In genomic region chr7:101455141-101455540, GRCm38 (mm10) we compare ENCODE assay signal across 19 mouse cellular contexts. TPM values are rescaled to one million over a fixed set of nuclear protein-coding genes. Genes with fewer than 3 reads are reported as not detected.
DNase-seq lines count a peak whose midpoint lies in the region; ATAC-seq and TF ChIP-seq lines count a peak whose summit lies in the region.
"Had no signal": no experiment of that assay in that cellular context is flagged by ENCODE, and none has a peak within 500 bp of the region (broad histone marks: within the 10 kb centered on the region; RNA-seq: fewer than 3 reads in every experiment).

No protein-coding gene starts in this region.

- H3K4me2 ChIP-seq in hindbrain, embryonic 16.5 days (ENCODE audit: low read length), result no peak overlapping the region
- no peak overlapping the region for H3K4me2 ChIP-seq in hindbrain, embryonic 11.5 days (replicated peaks; ENCODE audit: low read depth, low read length)
- no peak overlapping the region for H3K4me2 ChIP-seq in midbrain, postnatal 0 days (ENCODE audit: low read depth, low read length, poor library complexity, severe bottlenecking)
- H3K4me2 ChIP-seq in midbrain, embryonic 11.5 days, result no peak overlapping the region
- H3K4me2 ChIP-seq: heart, embryonic 13.5 days; midbrain, embryonic 12.5 days had no signal

- DNase-seq in cerebellum, postnatal 10 days, result peak; percentile 91 to 94
- DNase-seq in cerebellum, adult 8-10 months, result no peak
- DNase-seq in hindbrain, embryonic 11.5 days (ENCODE audit: low spot score), result no peak
- peak; percentile 49 for DNase-seq in midbrain, postnatal 0 days (ENCODE audit: low spot score)
- no peak for DNase-seq in midbrain, embryonic 11.5 days (ENCODE audit: low spot score, missing footprints)
- no peak for DNase-seq in frontal cortex, postnatal 36 days (ENCODE audit: low spot score in 2 of 2)
- DNase-seq: gastrocnemius, postnatal 10 days; lung, adult 2 months; right cerebral cortex, postnatal 4 days; thymus, postnatal 4 days had no signal

- H3K9ac ChIP-seq in hindbrain, embryonic 16.5 days (ENCODE audit: low read depth, low read length), result no peak overlapping the region
- H3K9ac ChIP-seq in hindbrain, embryonic 11.5 days (ENCODE audit: low read depth, low read length), result no peak overlapping the region
- no peak overlapping the region for H3K9ac ChIP-seq in midbrain, postnatal 0 days (replicated peaks; ENCODE audit: low read length, poor library complexity, severe bottlenecking)
- H3K9ac ChIP-seq in midbrain, embryonic 11.5 days (ENCODE audit: low read length), result no peak overlapping the region
- H3K9ac ChIP-seq: heart, embryonic 13.5 days; midbrain, embryonic 12.5 days had no signal

- no peaks in the 10 kb centered on the region for H3K9me3 ChIP-seq in hindbrain, embryonic 16.5 days (ENCODE audit: control insufficient read depth, low read length)
- no peaks in the 10 kb centered on the region for H3K9me3 ChIP-seq in hindbrain, embryonic 11.5 days (ENCODE audit: control insufficient read depth, low read length)
- H3K9me3 ChIP-seq in midbrain, postnatal 0 days (ENCODE audit: low read length), result no peaks in the 10 kb centered on the region
- H3K9me3 ChIP-seq in midbrain, embryonic 11.5 days (ENCODE audit: control insufficient read depth, low read length), result no peaks in the 10 kb centered on the region
- H3K9me3 ChIP-seq: heart, embryonic 13.5 days; midbrain, embryonic 12.5 days had no signal

- WGBS in hindbrain, embryonic 16.5 days, result 53% methylated on average over 6 of the region's 6 CpGs
- WGBS in hindbrain, embryonic 11.5 days, result 86% methylated on average over 6 of the region's 6 CpGs
- WGBS in midbrain, postnatal 0 days, result 85% methylated on average over 6 of the region's 6 CpGs
- WGBS in midbrain, embryonic 11.5 days, result 86% methylated on average over 6 of the region's 6 CpGs
- 57% methylated on average over 6 of the region's 6 CpGs for WGBS in olfactory bulb, adult 2 months

- TF ChIP-seq CTCF in midbrain, postnatal 0 days (IDR thresholded peaks at IDR 0.05), result no peak
- TF ChIP-seq CTCF in olfactory bulb, adult 2 months (IDR thresholded peaks at IDR 0.05; ENCODE audit: insufficient read depth, low read depth, low read length), result no peak

- peak; percentile 10; the same call in 1 of the 2 replicates for ATAC-seq in hindbrain, embryonic 16.5 days
- no peak for ATAC-seq in hindbrain, embryonic 11.5 days (ENCODE audit: low FRiP score)
- ATAC-seq in midbrain, postnatal 0 days (ENCODE audit: low FRiP score), result no peak
- ATAC-seq in midbrain, embryonic 11.5 days (ENCODE audit: low FRiP score), result no peak
- ATAC-seq: intestine, embryonic 16.5 days had no signal

- no peaks in the 10 kb centered on the region for H3K36me3 ChIP-seq in hindbrain, embryonic 16.5 days (ENCODE audit: control insufficient read depth, insufficient read depth, low read length)
- no peaks in the 10 kb centered on the region for H3K36me3 ChIP-seq in hindbrain, embryonic 11.5 days (ENCODE audit: control insufficient read depth, insufficient read depth, low read length)
- no peaks in the 10 kb centered on the region for H3K36me3 ChIP-seq in midbrain, postnatal 0 days (ENCODE audit: insufficient read depth, low read length)
- no peaks in the 10 kb centered on the region for H3K36me3 ChIP-seq in midbrain, embryonic 11.5 days (ENCODE audit: control insufficient read depth, insufficient read depth, low read length)
- H3K36me3 ChIP-seq: heart, embryonic 13.5 days; midbrain, embryonic 12.5 days had no signal

- H3K4me3 ChIP-seq in hindbrain, embryonic 16.5 days (ENCODE audit: low read length), result no peak overlapping the region
- no peak overlapping the region for H3K4me3 ChIP-seq in hindbrain, embryonic 11.5 days (ENCODE audit: low read depth, low read length)
- H3K4me3 ChIP-seq in midbrain, postnatal 0 days (ENCODE audit: low read depth, low read length), result no peak overlapping the region
- no peak overlapping the region for H3K4me3 ChIP-seq in midbrain, embryonic 11.5 days (ENCODE audit: low read depth, low read length)
- H3K4me3 ChIP-seq in olfactory bulb, adult 2 months (ENCODE audit: insufficient read depth, low read depth, low read length), result no peak overlapping the region
- H3K4me3 ChIP-seq: heart, embryonic 13.5 days; midbrain, embryonic 12.5 days had no signal

- H3K27me3 ChIP-seq in hindbrain, embryonic 16.5 days (replicated peaks; ENCODE audit: control insufficient read depth, insufficient read depth, low read length), result no peaks in the 10 kb centered on the region
- peaks cover 8% of the 10 kb centered on the region for H3K27me3 ChIP-seq in hindbrain, embryonic 11.5 days (ENCODE audit: control insufficient read depth, insufficient read depth, low read length)
- 0 out of 2 replicates have a peak, but pooled peaks cover 5% of the 10 kb centered on the region for H3K27me3 ChIP-seq in midbrain, postnatal 0 days (ENCODE audit: insufficient read depth, low read length)
- peaks cover 5% of the 10 kb centered on the region; the same call in 1 of the 2 replicates for H3K27me3 ChIP-seq in midbrain, embryonic 11.5 days (ENCODE audit: control insufficient read depth, insufficient read depth, low read length)

- H3K27ac ChIP-seq in hindbrain, embryonic 16.5 days (ENCODE audit: low read depth, low read length), result no peak overlapping the region
- no peak overlapping the region for H3K27ac ChIP-seq in hindbrain, embryonic 11.5 days (ENCODE audit: low read depth, low read length)
- H3K27ac ChIP-seq in midbrain, postnatal 0 days (ENCODE audit: low read depth, low read length), result no peak overlapping the region
- H3K27ac ChIP-seq in midbrain, embryonic 11.5 days (ENCODE audit: low read depth, low read length), result no peak overlapping the region
- H3K27ac ChIP-seq in olfactory bulb, adult 2 months (ENCODE audit: insufficient read depth, low read depth, low read length), result peak overlapping the region; percentile 28; the same call in 1 of the 2 replicates
- H3K27ac ChIP-seq: heart, embryonic 13.5 days; midbrain, embryonic 12.5 days had no signal

- H3K4me1 ChIP-seq in hindbrain, embryonic 16.5 days (ENCODE audit: control insufficient read depth, insufficient read depth, low read depth, low read length), result peaks cover 13% of the 10 kb centered on the region
- H3K4me1 ChIP-seq in hindbrain, embryonic 11.5 days (replicated peaks; ENCODE audit: control insufficient read depth, insufficient read depth, low read length), result no peaks in the 10 kb centered on the region; the same call in 1 of the 2 replicates
- no peaks in the 10 kb centered on the region for H3K4me1 ChIP-seq in midbrain, postnatal 0 days (ENCODE audit: insufficient read depth, low read length)
- no peaks in the 10 kb centered on the region for H3K4me1 ChIP-seq in midbrain, embryonic 11.5 days (ENCODE audit: control insufficient read depth, insufficient read depth, low read length)
- peaks cover 63% of the 10 kb centered on the region for H3K4me1 ChIP-seq in olfactory bulb, adult 2 months (ENCODE audit: control insufficient read depth, insufficient read depth, low read length)

- TF ChIP-seq POLR2A in olfactory bulb, adult 2 months (IDR thresholded peaks at IDR 0.05; ENCODE audit: insufficient read depth, low read depth, low read length), result no peak

RNA-seq across cellular contexts. Expression of gene Pde2a, which starts 33.6 kb away (rescaled TPM):
- 33.5 and 41.6 TPM in 2 replicates for polyA plus RNA-seq in hindbrain, embryonic 16.5 days (2015; fragmentation: Nextera tagmentation; extraction: Ambion mirVana)
- 14.4 and 17.8 TPM in 2 replicates for polyA plus RNA-seq in hindbrain, embryonic 11.5 days (2014; fragmentation: Nextera tagmentation; extraction: Ambion mirVana)
- total RNA-seq in midbrain, postnatal 0 days (2014; rRNA removed), result 49.6 and 53.9 TPM in 2 replicates
- 31.4 and 33.8 TPM in 2 replicates for polyA plus RNA-seq in midbrain, postnatal 0 days (2015; fragmentation: Nextera tagmentation; extraction: Ambion mirVana)
- polyA plus RNA-seq in midbrain, embryonic 11.5 days (2014; fragmentation: Nextera tagmentation; extraction: Ambion mirVana), result 11.1 and 13.0 TPM in 2 replicates
- not detected in 2 replicates for polyA plus RNA-seq in olfactory bulb, adult 2 months (2012; ENCODE audit: insufficient read depth, insufficient read length, low replicate concordance, missing spikeins)

RNA-seq across cellular contexts. Expression of gene Gm45837, which starts 44.5 kb away (rescaled TPM):
- 0.61 TPM in 1 of 2 replicates, not detected in the other for polyA plus RNA-seq in hindbrain, embryonic 16.5 days (2015; fragmentation: Nextera tagmentation; extraction: Ambion mirVana)
- 0.99 TPM in 1 of 2 replicates, not detected in the other for polyA plus RNA-seq in hindbrain, embryonic 11.5 days (2014; fragmentation: Nextera tagmentation; extraction: Ambion mirVana)
- total RNA-seq in midbrain, postnatal 0 days (2014; rRNA removed), result not detected in 2 replicates
- 0.71 TPM in 1 of 2 replicates, not detected in the other for polyA plus RNA-seq in midbrain, postnatal 0 days (2015; fragmentation: Nextera tagmentation; extraction: Ambion mirVana)
- polyA plus RNA-seq in midbrain, embryonic 11.5 days (2014; fragmentation: Nextera tagmentation; extraction: Ambion mirVana), result not detected in 2 replicates
- polyA plus RNA-seq in olfactory bulb, adult 2 months (2012; ENCODE audit: insufficient read depth, insufficient read length, low replicate concordance, missing spikeins), result not detected in 2 replicates
- total RNA-seq: heart, postnatal 36 days had no signal
- polyA plus RNA-seq: embryonic facial prominence, embryonic 14.5 days; heart, embryonic 13.5 days; intestine, embryonic 16.5 days; kidney, embryonic 16.5 days; midbrain, embryonic 12.5 days; neural tube, embryonic 14.5 days had no signal

Comparison
In these comparisons a context has a peak if more than half of its experiments do, and no peak if none do; other contexts are left out.
1. DNase-seq: peak in cerebellum, postnatal 10 days (2 of 2) and midbrain, postnatal 0 days (single experiment); none in cerebellum, adult 8-10 months (single experiment), hindbrain, embryonic 11.5 days (single experiment), midbrain, embryonic 11.5 days (single experiment) and frontal cortex, postnatal 36 days (0 of 2).